Mouse (Mus musculus) left cerebral cortex, postnatal 4 days (tissue): ENCODE measurements around the gene Taar2. TPM values are rescaled to one million over a fixed set of nuclear protein-coding genes. Genes with fewer than 3 reads are reported as not detected.

ENCODE experiments used
- DNase-seq: peaks from one replicate; pipeline ENCODE4 v3.0.0-alpha.2; 2022
- intact Hi-C: fragments of 180-260 bp; cut with DNase I; formaldehyde crosslinking; loops from one replicate; pipeline ENCODE4 v1.15.1; 2025
- total RNA-seq, 2 experiments: library from RNA; stranded (reverse); gene quantifications; 2 replicates each; pipeline ENCODE4 v1.2.3; 2021

Taar2 gene
- total RNA-seq, 2 experiments from 2014 or later = not detected

DNA sequence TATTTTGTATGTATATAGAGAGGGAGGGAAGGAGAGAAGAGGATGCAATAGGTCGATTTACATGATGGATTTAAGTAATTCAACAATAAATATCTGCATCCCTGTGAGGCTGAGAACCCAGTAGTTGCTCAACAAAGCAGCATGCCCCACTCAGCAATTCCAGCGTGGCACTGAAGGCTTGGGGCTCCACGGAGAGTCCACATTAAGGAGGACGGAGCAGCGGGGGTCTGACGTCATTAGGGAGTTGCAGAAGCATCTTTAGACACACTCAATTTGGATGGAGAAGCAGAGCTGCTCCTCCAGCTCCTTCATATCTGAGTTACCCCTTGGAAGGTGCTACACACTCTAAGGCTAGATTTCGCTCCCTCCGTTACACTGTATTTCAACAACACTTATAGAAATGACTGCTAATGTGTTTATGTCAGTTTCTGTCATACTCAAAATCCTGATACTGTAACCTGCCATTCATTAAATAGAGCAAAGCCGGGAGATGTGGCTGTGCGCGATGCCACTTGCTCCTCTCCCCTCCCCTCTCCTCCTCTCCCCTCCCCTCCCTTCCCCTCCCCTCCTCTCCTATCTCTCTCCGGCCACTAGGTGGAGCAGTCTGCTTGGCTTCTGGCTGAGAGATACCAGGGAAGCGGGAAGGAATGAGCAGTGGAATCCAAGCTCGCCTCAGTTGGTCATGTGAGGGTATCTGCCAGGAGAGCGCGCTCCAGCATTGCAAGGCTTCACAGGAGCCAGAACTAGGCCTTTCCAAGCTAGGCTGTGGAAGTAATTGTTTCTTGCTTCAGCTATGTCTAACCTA lies 40.7 kb downstream of the Taar2 start:
- intact Hi-C loops = loop anchor here (10.0 kb wide), 1 partner anchor 136 kb away; no protein-coding TSS in a partner anchor
- DNase-seq = peak; percentile 81

DNA sequence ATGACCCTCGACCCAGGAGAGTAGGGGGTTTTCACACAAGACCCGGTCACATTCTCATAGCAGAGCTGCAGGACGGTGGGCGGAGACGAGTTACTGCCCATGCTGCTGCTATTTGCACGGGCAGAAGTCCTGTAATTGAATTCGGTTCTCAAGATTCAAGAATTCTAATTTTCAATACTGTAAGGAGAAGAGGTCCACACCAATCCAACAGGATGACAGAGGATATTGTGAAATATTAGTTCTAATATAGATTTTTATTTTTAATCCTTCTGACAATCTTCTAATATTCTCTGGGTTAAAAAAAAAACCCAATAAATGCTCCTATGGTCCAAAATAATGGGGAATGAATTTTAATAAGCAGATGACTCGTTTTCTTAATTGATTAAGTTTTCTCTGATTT lies 47.2 kb downstream of the Taar2 start, which contains the start of gene Taar6:
Taar6 (minus strand) TSS at position 101 of the 400 bp plus-strand sequence.
- intact Hi-C loops = no loop called here
- DNase-seq = no peak

DNA sequence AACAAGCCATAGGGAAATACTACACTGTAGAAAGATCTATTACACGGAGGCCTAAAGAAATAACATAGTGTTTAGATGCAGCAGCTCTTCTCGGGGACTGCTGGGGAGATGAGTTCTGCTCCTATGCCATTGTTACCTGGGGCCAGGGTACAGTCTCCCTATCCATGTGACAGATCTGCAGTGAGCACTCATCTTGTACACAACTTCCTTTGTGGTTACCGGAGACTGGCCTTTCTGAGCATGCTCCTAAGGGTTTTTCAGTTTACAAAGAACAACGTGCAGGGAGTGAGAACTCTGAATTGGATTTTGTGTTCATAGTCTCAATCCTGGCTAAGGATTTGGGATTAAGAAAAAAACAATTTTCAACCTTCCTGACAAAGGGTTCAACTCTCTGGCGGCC lies 48.0 kb downstream of the Taar2 start:
- intact Hi-C loops = no loop called here

More for the DNA sequence above, 48.0 kb downstream of the Taar2 start:
- DNase-seq = no peak

Other genes starting within 250 kb of the Taar2 start
- gene Rps12, start 151.3 kb upstream of the Taar2 start, total RNA-seq = 100 to 1,000 TPM; 369 TPM
- 10 to 100 TPM; 23.4 to 26.9 TPM for gene Slc18b1, start 141.6 kb upstream of the Taar2 start, total RNA-seq
- gene Vnn3, start 87.1 kb upstream of the Taar2 start, total RNA-seq = under 1 TPM in 1 of 2 experiments, not detected in 1; 0.20 TPM
- under 1 TPM; 0.32 to 0.38 TPM for gene Vnn1, start 43.9 kb upstream of the Taar2 start, total RNA-seq
- gene Taar1, start 18.2 kb upstream of the Taar2 start, total RNA-seq = not detected
- not detected for gene Taar3, start 11.0 kb downstream of the Taar2 start, total RNA-seq
- gene Taar4, start 21.9 kb downstream of the Taar2 start, total RNA-seq = not detected
- not detected for gene Taar5, start 32.1 kb downstream of the Taar2 start, total RNA-seq
- not detected for gene Taar6, start 47.1 kb downstream of the Taar2 start, total RNA-seq
- gene Taar7a, start 54.9 kb downstream of the Taar2 start, total RNA-seq = not detected
- gene Taar7b, start 61.4 kb downstream of the Taar2 start, total RNA-seq = not detected
- not detected for gene Taar7d, start 88.7 kb downstream of the Taar2 start, total RNA-seq
- gene Taar7e, start 99.0 kb downstream of the Taar2 start, total RNA-seq = not detected
- not detected for gene Taar7f, start 110.9 kb downstream of the Taar2 start, total RNA-seq
- not detected for gene Taar8a, start 137.9 kb downstream of the Taar2 start, total RNA-seq
- not detected for gene Taar8b, start 153.7 kb downstream of the Taar2 start, total RNA-seq
- not detected for gene Taar8c, start 163.3 kb downstream of the Taar2 start, total RNA-seq
- not detected for gene Taar9, start 171.0 kb downstream of the Taar2 start, total RNA-seq
- gene Stx7, start 210.7 kb downstream of the Taar2 start, total RNA-seq = 100 to 1,000 TPM; 258 to 263 TPM